Mouse (Mus musculus) midbrain, embryonic 12.5 days (tissue): ENCODE data around the gene Nr1d2. TPM values are rescaled to one million over a fixed set of nuclear protein-coding genes. Genes with fewer than 3 reads are reported as not detected.
A peak's percentile ranks its signal among the peaks of the same experiment; 100 is the strongest.
"Not testable (repeated sequence)": the region's sequence is repeated elsewhere in the genome, so short reads cannot be mapped to it uniquely, and the experiment has no call there.

Source experiments
- ATAC-seq: fragments of 200-750 bp; cut with Nextera tagmentation; 2 replicates; pipeline ENCODE4 v1.8.0; 2017; ENCODE audit warnings: low read depth, moderate TSS enrichment, moderate library complexity; ENCODE audit not compliant: low FRiP score
- H3K27ac ChIP-seq: fragments of 300-500 bp; sonication (generic); replicated peaks from 2 replicates; pipeline ENCODE4 v1.5.1; 2016; ENCODE audit warnings: mild to moderate bottlenecking
- H3K27me3 ChIP-seq: fragments of 300-500 bp; sonication (generic); 2 replicates; pipeline ENCODE4 v1.6.1; 2016; ENCODE audit warnings: mild to moderate bottlenecking
- H3K36me3 ChIP-seq: fragments of 300-500 bp; sonication (generic); 2 replicates; pipeline ENCODE4 v1.6.1; 2016
- H3K4me1 ChIP-seq: fragments of 300-500 bp; sonication (generic); 2 replicates; pipeline ENCODE4 v1.6.1; 2016
- H3K4me2 ChIP-seq: fragments of 300-500 bp; sonication (generic); replicated peaks from 2 replicates; pipeline ENCODE4 v1.6.1; 2016; ENCODE audit warnings: mild to moderate bottlenecking, moderate library complexity
- H3K4me3 ChIP-seq: fragments of 300-500 bp; sonication (generic); 2 replicates; pipeline ENCODE4 v1.5.1; 2016; ENCODE audit warnings: mild to moderate bottlenecking
- H3K9ac ChIP-seq: fragments of 300-500 bp; sonication (generic); replicated peaks from 2 replicates; pipeline ENCODE4 v1.6.1; 2016; ENCODE audit warnings: mild to moderate bottlenecking, moderate library complexity
- H3K9me3 ChIP-seq: fragments of 300-500 bp; sonication (generic); 2 replicates; pipeline ENCODE4 v1.6.1; 2016; ENCODE audit warnings: mild to moderate bottlenecking
- WGBS: fragments of 180-500 bp; shearing (Covaris S2); methylation state at CpG from one replicate; pipeline ENCODE4 v1.1.7; 2016; 5-methylcytosine and 5-hydroxymethylcytosine counted together
- polyA plus RNA-seq: library from polyadenylated mRNA; unstranded; fragments of >200 nt; fragmentation: Nextera tagmentation; extraction: Ambion mirVana; gene quantifications from 2 replicates; pipeline ENCODE4 v1.2.1, GENCODE M21; 2016

Nr1d2 gene
- polyA plus RNA-seq, 1 experiment from 2014 or later = 4.6 TPM

- H3K9ac ChIP-seq, ATAC-seq, H3K9me3 ChIP-seq, H3K27ac ChIP-seq, H3K27me3 ChIP-seq, H3K4me1 ChIP-seq, H3K4me3 ChIP-seq, H3K36me3 ChIP-seq, H3K4me2 ChIP-seq: not testable (repeated sequence)
- 92% methylated on average over 11 of the region's 11 CpGs for WGBS
Observed at GRCm38 (mm10) chr14:18225431-18225830, 13.5 kb downstream of the Nr1d2 start.

GRCm38 (mm10) chr14:18221977-18222376 is 16.9 kb downstream of the Nr1d2 start:
- ATAC-seq = no peak
- H3K27ac ChIP-seq = no peak overlapping the region
- H3K4me1 ChIP-seq = no peaks in the 10 kb centered on the region
- H3K9me3 ChIP-seq = no peaks in the 10 kb centered on the region
- 96% methylated on average over 6 of the region's 6 CpGs for WGBS
- H3K36me3 ChIP-seq = no peaks in the 10 kb centered on the region
- no peak overlapping the region for H3K4me2 ChIP-seq
- no peaks in the 10 kb centered on the region for H3K27me3 ChIP-seq
- H3K9ac ChIP-seq = no peak overlapping the region
- H3K4me3 ChIP-seq = no peak overlapping the region

- no peak overlapping the region for H3K27ac ChIP-seq
- H3K9me3 ChIP-seq = no peaks in the 10 kb centered on the region
- H3K27me3 ChIP-seq = no peaks in the 10 kb centered on the region
- no peaks in the 10 kb centered on the region for H3K36me3 ChIP-seq
- no peak overlapping the region for H3K9ac ChIP-seq
- H3K4me3 ChIP-seq = no peak overlapping the region
- 89% methylated on average over 1 of the region's 1 CpGs for WGBS
- H3K4me1 ChIP-seq = no peaks in the 10 kb centered on the region
- no peak for ATAC-seq
- H3K4me2 ChIP-seq = no peak overlapping the region
Observed at GRCm38 (mm10) chr14:18217158-18217557, 21.8 kb downstream of the Nr1d2 start.

GRCm38 (mm10) chr14:18216428-18216827 is 22.5 kb downstream of the Nr1d2 start:
- Histone ChIP-seq H3K9ac (no peak overlapping the region), H3K4me1 (no peaks in the 10 kb centered on the region), H3K4me2 (no peak overlapping the region), H3K27me3 (no peaks in the 10 kb centered on the region), H3K9me3 (no peaks in the 10 kb centered on the region), H3K4me3 (no peak overlapping the region), H3K27ac (no peak overlapping the region), H3K36me3 (no peaks in the 10 kb centered on the region)
- ATAC-seq = no peak
- 86% methylated on average over 6 of the region's 6 CpGs for WGBS

- no peak overlapping the region for H3K4me2 ChIP-seq
- no peak overlapping the region for H3K4me3 ChIP-seq
- no peak overlapping the region for H3K9ac ChIP-seq
- no peaks in the 10 kb centered on the region for H3K27me3 ChIP-seq
- no peaks in the 10 kb centered on the region for H3K9me3 ChIP-seq
- no peaks in the 10 kb centered on the region for H3K4me1 ChIP-seq
- ATAC-seq = peak; percentile 81; the same call in 1 of the 2 replicates
- no peak overlapping the region for H3K27ac ChIP-seq
- H3K36me3 ChIP-seq = no peaks in the 10 kb centered on the region
- WGBS = 85% methylated on average over 3 of the region's 3 CpGs
Observed at GRCm38 (mm10) chr14:18210795-18211194, 28.1 kb downstream of the Nr1d2 start.

- WGBS = 83% methylated on average over 1 of the region's 1 CpGs
- not testable (repeated sequence) for H3K9me3 ChIP-seq, H3K4me3 ChIP-seq, ATAC-seq, H3K9ac ChIP-seq, H3K27me3 ChIP-seq, H3K36me3 ChIP-seq, H3K27ac ChIP-seq, H3K4me2 ChIP-seq, H3K4me1 ChIP-seq
Observed at GRCm38 (mm10) chr14:18204315-18204714, 34.6 kb downstream of the Nr1d2 start.

- WGBS = 95% methylated on average over 5 of the region's 5 CpGs
- H3K9me3 ChIP-seq = 0 out of 2 replicates have a peak, but pooled peaks cover 6% of the 10 kb centered on the region
Observed at GRCm38 (mm10) chr14:18201413-18201812, 37.5 kb downstream of the Nr1d2 start.

GRCm38 (mm10) chr14:18186883-18187417 is 52.0 kb downstream of the Nr1d2 start:
- H3K36me3 ChIP-seq = no peaks in the 10 kb centered on the region
- H3K4me3 ChIP-seq = no peak overlapping the region
- H3K4me2 ChIP-seq = no peak overlapping the region
- no peaks in the 10 kb centered on the region for H3K9me3 ChIP-seq
- no peaks in the 10 kb centered on the region for H3K27me3 ChIP-seq
- H3K4me1 ChIP-seq = no peaks in the 10 kb centered on the region
- ATAC-seq = no peak
- 51% methylated on average over 9 of the region's 9 CpGs for WGBS
- no peak overlapping the region for H3K27ac ChIP-seq
- no peak overlapping the region for H3K9ac ChIP-seq

More at GRCm38 (mm10) chr14:18201413-18201812, 37.5 kb downstream of the Nr1d2 start:
- Histone ChIP-seq H3K27ac (no peak overlapping the region), H3K4me1 (no peaks in the 10 kb centered on the region), H3K9ac (no peak overlapping the region), H3K4me3 (no peak overlapping the region), H3K27me3 (no peaks in the 10 kb centered on the region), H3K4me2 (no peak overlapping the region), H3K36me3 (no peaks in the 10 kb centered on the region)
- no peak for ATAC-seq

- H3K27me3 ChIP-seq, H3K4me1 ChIP-seq, H3K4me3 ChIP-seq, H3K27ac ChIP-seq, H3K36me3 ChIP-seq, H3K9ac ChIP-seq, H3K4me2 ChIP-seq, H3K9me3 ChIP-seq, ATAC-seq: not testable (repeated sequence)
- WGBS = 73% methylated on average over 2 of the region's 2 CpGs
Observed at GRCm38 (mm10) chr14:18177531-18177930, 61.4 kb downstream of the Nr1d2 start.

GRCm38 (mm10) chr14:18167597-18167996 is 71.3 kb downstream of the Nr1d2 start:
- no peak overlapping the region for H3K4me3 ChIP-seq
- H3K4me2 ChIP-seq = no peak overlapping the region
- no peak overlapping the region for H3K27ac ChIP-seq
- no peaks in the 10 kb centered on the region for H3K9me3 ChIP-seq
- no peak overlapping the region for H3K9ac ChIP-seq
- 84% methylated on average over 3 of the region's 3 CpGs for WGBS
- H3K27me3 ChIP-seq = no peaks in the 10 kb centered on the region
- no peaks in the 10 kb centered on the region for H3K36me3 ChIP-seq
- no peaks in the 10 kb centered on the region for H3K4me1 ChIP-seq
- ATAC-seq = no peak

GRCm38 (mm10) chr14:18167041-18167440 is 71.9 kb downstream of the Nr1d2 start:
- Histone ChIP-seq H3K27ac (no peak overlapping the region), H3K4me3 (no peak overlapping the region), H3K4me1 (no peaks in the 10 kb centered on the region), H3K36me3 (no peaks in the 10 kb centered on the region), H3K27me3 (no peaks in the 10 kb centered on the region), H3K9ac (no peak overlapping the region), H3K9me3 (no peaks in the 10 kb centered on the region), H3K4me2 (no peak overlapping the region)
- ATAC-seq = no peak
